Comparison of ENCODE assay signal across 7 mouse cellular contexts in the genomic region with DNA sequence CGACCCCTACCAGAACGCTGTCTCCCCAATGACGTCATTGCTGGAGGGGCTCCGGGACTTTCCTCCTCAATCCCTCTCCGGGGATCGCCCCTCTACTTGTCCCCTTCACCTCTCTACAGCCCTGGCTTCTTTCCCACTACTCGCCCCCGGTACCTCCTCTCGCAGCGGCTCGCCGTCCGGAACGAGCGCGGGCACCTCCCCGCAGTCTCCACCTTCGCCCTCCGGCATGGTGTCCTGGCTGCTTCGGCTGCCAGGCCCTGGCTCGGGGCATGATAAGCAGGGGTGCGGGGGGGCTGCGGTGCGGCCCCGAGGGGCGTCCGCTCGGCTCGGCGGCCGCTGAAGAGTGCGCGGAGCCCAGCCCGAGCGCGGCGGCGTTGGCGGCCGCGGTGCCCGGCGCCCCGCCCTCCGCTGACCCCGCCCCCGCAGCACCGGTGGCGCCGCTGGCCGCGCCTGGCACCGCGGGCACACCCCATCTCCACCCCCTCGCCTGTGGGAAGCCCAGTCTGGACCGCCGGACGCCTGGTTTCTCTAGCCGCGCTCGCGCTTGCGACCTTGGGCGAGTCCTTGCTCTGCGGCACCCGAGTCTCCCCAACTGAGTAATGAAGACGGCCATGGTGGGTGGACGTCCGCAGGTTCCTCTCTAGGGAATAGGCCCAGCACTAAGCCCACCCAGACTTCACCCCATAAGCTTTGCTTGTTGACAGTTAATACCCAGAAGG. TPM values are rescaled to one million over a fixed set of nuclear protein-coding genes. Genes with fewer than 3 reads are reported as not detected.
DNase-seq lines count a peak whose midpoint lies in the region; ATAC-seq lines count a peak whose summit lies in the region.

A gene (minus strand): TSS at position 387 of the 719 bp plus-strand sequence.

- H3K27ac ChIP-seq in hindbrain, embryonic 12.5 days, result no peak within 1 kb of the TSS
- no peak within 1 kb of the TSS for H3K27ac ChIP-seq in midbrain, embryonic 11.5 days (ENCODE audit: low read depth, low read length)

- no peaks in the 10 kb centered on the region for H3K9me3 ChIP-seq in hindbrain, embryonic 12.5 days (replicated peaks)
- no peaks in the 10 kb centered on the region for H3K9me3 ChIP-seq in midbrain, embryonic 11.5 days (ENCODE audit: control insufficient read depth, low read length)

- H3K27me3 ChIP-seq in hindbrain, embryonic 12.5 days, result peaks cover 63% of the 10 kb centered on the region
- peaks cover 55% of the 10 kb centered on the region for H3K27me3 ChIP-seq in midbrain, embryonic 11.5 days (ENCODE audit: control insufficient read depth, insufficient read depth, low read length)

- peaks cover 5% of the 10 kb centered on the region; the same call in 1 of the 2 replicates for H3K36me3 ChIP-seq in hindbrain, embryonic 12.5 days
- no peaks in the 10 kb centered on the region; the same call in 1 of the 2 replicates for H3K36me3 ChIP-seq in midbrain, embryonic 11.5 days (ENCODE audit: control insufficient read depth, insufficient read depth, low read length)

- peak within 1 kb of the TSS; percentile 63 for H3K9ac ChIP-seq in hindbrain, embryonic 12.5 days
- peak within 1 kb of the TSS; percentile 36 for H3K9ac ChIP-seq in midbrain, embryonic 11.5 days (ENCODE audit: low read length)

- H3K4me3 ChIP-seq in hindbrain, embryonic 12.5 days, result peak within 1 kb of the TSS; percentile 49
- peak within 1 kb of the TSS; percentile 35 for H3K4me3 ChIP-seq in midbrain, embryonic 11.5 days (ENCODE audit: low read depth, low read length)

- H3K4me1 ChIP-seq in hindbrain, embryonic 12.5 days, result peaks cover 23% of the 10 kb centered on the region
- H3K4me1 ChIP-seq in midbrain, embryonic 11.5 days (ENCODE audit: control insufficient read depth, insufficient read depth, low read length), result peaks cover 22% of the 10 kb centered on the region

- no peak for ATAC-seq in hindbrain, embryonic 12.5 days (ENCODE audit: low FRiP score)
- no peak for ATAC-seq in midbrain, embryonic 11.5 days (ENCODE audit: low FRiP score)

- under 1% methylated on average over 63 of the region's 69 CpGs for WGBS in hindbrain, embryonic 12.5 days
- 2% methylated on average over 60 of the region's 69 CpGs for WGBS in midbrain, embryonic 11.5 days

- peak; percentile 45 to 52 for DNase-seq in urinary bladder, postnatal 36 days (ENCODE audit: low spot score in 2 of 2)
- no peak for DNase-seq in urinary bladder, adult 2 months (ENCODE audit: low spot score)
- peak; percentile 70 to 75 for DNase-seq in cerebellum, postnatal 14 days
- peak in 1 of 2 experiments; percentile 60 for DNase-seq in layer of hippocampus, postnatal 36 days
- DNase-seq in midbrain, embryonic 11.5 days (ENCODE audit: low spot score, missing footprints), result no peak
- DNase-seq in thymus, postnatal 10 days (ENCODE audit: low spot score in 2 of 2), result no peak

- peak within 1 kb of the TSS; percentile 83 for H3K4me2 ChIP-seq in hindbrain, embryonic 12.5 days (replicated peaks)
- peak within 1 kb of the TSS; percentile 55 for H3K4me2 ChIP-seq in midbrain, embryonic 11.5 days

RNA-seq across cellular contexts. Expression of the gene that starts here (rescaled TPM):
- 2.8 and 3.9 TPM in 2 replicates for polyA plus RNA-seq in urinary bladder, adult 2 months (2012; rRNA removed)
- polyA plus RNA-seq in hindbrain, embryonic 12.5 days (2016; fragmentation: Nextera tagmentation; extraction: Ambion mirVana), result 1.5 and 2.4 TPM in 2 replicates
- total RNA-seq in layer of hippocampus, postnatal 36 days (2021), result 100 to 1,000 TPM; 116 to 117 TPM
- polyA plus RNA-seq in midbrain, embryonic 11.5 days (2014; fragmentation: Nextera tagmentation; extraction: Ambion mirVana), result 1.3 TPM in 2 replicates

Comparison
In these comparisons a context has a peak if more than half of its experiments do, and no peak if none do; other contexts are left out.
1. DNase-seq: peak in urinary bladder, postnatal 36 days (2 of 2) and cerebellum, postnatal 14 days (2 of 2); none in urinary bladder, adult 2 months (single experiment), midbrain, embryonic 11.5 days (single experiment) and thymus, postnatal 10 days (0 of 2).